Mouse (Mus musculus) heart, embryonic 16.5 days (tissue): ENCODE measurements around the gene Afap1. TPM values are rescaled to one million over a fixed set of nuclear protein-coding genes. Genes with fewer than 3 reads are reported as not detected.

ENCODE experiments used
- ATAC-seq: fragments of 200-750 bp; cut with Nextera tagmentation; replicated peaks from 2 replicates; pipeline ENCODE4 v1.8.0; 2017; ENCODE audit warnings: moderate number of reproducible peaks; ENCODE audit not compliant: insufficient read depth, low FRiP score; ENCODE audit errors: extremely low read depth
- H3K27ac ChIP-seq: fragments of 300-500 bp; sonication (generic); 2 replicates; pipeline ENCODE4 v1.5.1; 2014; ENCODE audit warnings: mild to moderate bottlenecking, low read length, control low read depth, moderate library complexity
- H3K27me3 ChIP-seq: fragments of 300-500 bp; sonication (generic); 2 replicates; pipeline ENCODE4 v1.6.1; 2014; ENCODE audit warnings: low read length, mixed read lengths; ENCODE audit not compliant: control insufficient read depth, insufficient read depth
- H3K36me3 ChIP-seq: fragments of 300-500 bp; sonication (generic); 2 replicates; pipeline ENCODE4 v1.6.1; 2014; ENCODE audit not compliant: control insufficient read depth, insufficient read depth
- H3K4me1 ChIP-seq: fragments of 300-500 bp; sonication (generic); 2 replicates; pipeline ENCODE4 v1.6.1; 2014; ENCODE audit warnings: low read length, mixed read lengths; ENCODE audit not compliant: control insufficient read depth, insufficient read depth
- H3K4me2 ChIP-seq: fragments of 300-500 bp; sonication (generic); 2 replicates; pipeline ENCODE4 v1.6.1; 2014; ENCODE audit warnings: low read depth, mild to moderate bottlenecking, control low read depth, low read length
- H3K4me3 ChIP-seq: fragments of 300-500 bp; sonication (generic); 2 replicates; pipeline ENCODE4 v1.5.1; 2014; ENCODE audit warnings: mild to moderate bottlenecking, control low read depth, low read length
- H3K9ac ChIP-seq: fragments of 300-500 bp; sonication (generic); 2 replicates; pipeline ENCODE4 v1.6.1; 2014; ENCODE audit warnings: low read length, control low read depth
- H3K9me3 ChIP-seq: fragments of 300-500 bp; sonication (generic); replicated peaks from 2 replicates; pipeline ENCODE4 v1.6.1; 2016; ENCODE audit warnings: low read length; ENCODE audit not compliant: control insufficient read depth
- WGBS: fragments of 180-500 bp; shearing (Covaris S2); extraction: QIAGEN DNeasy Blood & Tissue Kit; methylation state at CpG from one replicate; pipeline ENCODE4 v1.1.7; 2014; 5-methylcytosine and 5-hydroxymethylcytosine counted together
- polyA plus RNA-seq: library from polyadenylated mRNA; unstranded; fragments of >200 nt; fragmentation: Nextera tagmentation; extraction: Ambion mirVana; gene quantifications from 2 replicates; pipeline ENCODE4 v1.2.1, GENCODE M21; 2015

Gene Afap1
- polyA plus RNA-seq, 1 experiment from 2014 or later: 24.5 TPM

GRCm38 (mm10) chr5:36009405-36009804 lies 116.3 kb downstream of the Afap1 start:
- no peaks in the 10 kb centered on the region for H3K36me3 ChIP-seq

DNA sequence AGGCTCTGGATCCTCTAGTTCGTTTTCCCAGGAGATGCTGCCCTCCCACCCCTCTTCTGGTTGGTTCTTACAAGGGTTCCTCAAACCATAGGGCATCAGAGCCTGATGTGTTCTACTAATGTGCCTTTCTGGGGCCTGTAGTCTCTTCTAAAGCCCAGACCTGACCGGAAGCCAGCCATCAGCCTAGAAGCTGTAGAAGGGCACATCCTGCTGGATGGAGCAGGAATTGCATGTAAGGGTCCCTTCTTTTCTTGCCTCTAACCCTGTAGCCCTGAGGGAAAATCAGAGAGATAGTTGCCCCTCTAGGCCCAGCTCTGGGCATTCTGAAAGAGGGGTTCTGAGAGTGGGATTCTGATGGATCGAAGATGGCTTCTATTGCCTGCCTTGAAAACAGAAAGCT lies 125.2 kb downstream of the Afap1 start:
- no peak overlapping the region for H3K27ac ChIP-seq
- WGBS: 76% methylated on average over 3 of the region's 3 CpGs
- H3K4me3 ChIP-seq: no peak overlapping the region
- no peak for ATAC-seq
- no peaks in the 10 kb centered on the region for H3K27me3 ChIP-seq
- H3K4me2 ChIP-seq: no peak overlapping the region
- H3K4me1 ChIP-seq: no peaks in the 10 kb centered on the region
- H3K9ac ChIP-seq: no peak overlapping the region
- H3K9me3 ChIP-seq: no peaks in the 10 kb centered on the region
- H3K36me3 ChIP-seq: peaks cover 3% of the 10 kb centered on the region; the same call in 1 of the 2 replicates

More at GRCm38 (mm10) chr5:36009405-36009804, 116.3 kb downstream of the Afap1 start:
- 80% methylated on average over 4 of the region's 4 CpGs for WGBS
- no peak for ATAC-seq
- Histone ChIP-seq H3K9me3 (no peaks in the 10 kb centered on the region), H3K9ac (no peak overlapping the region), H3K27ac (no peak overlapping the region), H3K4me1 (peaks cover 4% of the 10 kb centered on the region), H3K4me3 (no peak overlapping the region), H3K27me3 (no peaks in the 10 kb centered on the region), H3K4me2 (no peak overlapping the region)

- 69% methylated on average over 3 of the region's 3 CpGs for WGBS
- Histone ChIP-seq H3K4me2 (no peak overlapping the region), H3K36me3 (peaks cover 3% of the 10 kb centered on the region; the same call in 1 of the 2 replicates), H3K9me3 (no peaks in the 10 kb centered on the region), H3K27ac (no peak overlapping the region), H3K4me3 (no peak overlapping the region), H3K9ac (no peak overlapping the region), H3K4me1 (no peaks in the 10 kb centered on the region), H3K27me3 (no peaks in the 10 kb centered on the region)
- no peak for ATAC-seq
Measured at GRCm38 (mm10) chr5:36021091-36021490, 128.0 kb downstream of the Afap1 start.

GRCm38 (mm10) chr5:36022361-36022760 lies 129.2 kb downstream of the Afap1 start:
- no peak for ATAC-seq
- Histone ChIP-seq H3K27me3 (no peaks in the 10 kb centered on the region), H3K9ac (no peak overlapping the region), H3K4me2 (no peak overlapping the region), H3K27ac (no peak overlapping the region), H3K9me3 (no peaks in the 10 kb centered on the region), H3K4me1 (no peaks in the 10 kb centered on the region), H3K36me3 (peaks cover 3% of the 10 kb centered on the region; the same call in 1 of the 2 replicates), H3K4me3 (no peak overlapping the region)
- WGBS: 93% methylated on average over 1 of the region's 1 CpGs

DNA sequence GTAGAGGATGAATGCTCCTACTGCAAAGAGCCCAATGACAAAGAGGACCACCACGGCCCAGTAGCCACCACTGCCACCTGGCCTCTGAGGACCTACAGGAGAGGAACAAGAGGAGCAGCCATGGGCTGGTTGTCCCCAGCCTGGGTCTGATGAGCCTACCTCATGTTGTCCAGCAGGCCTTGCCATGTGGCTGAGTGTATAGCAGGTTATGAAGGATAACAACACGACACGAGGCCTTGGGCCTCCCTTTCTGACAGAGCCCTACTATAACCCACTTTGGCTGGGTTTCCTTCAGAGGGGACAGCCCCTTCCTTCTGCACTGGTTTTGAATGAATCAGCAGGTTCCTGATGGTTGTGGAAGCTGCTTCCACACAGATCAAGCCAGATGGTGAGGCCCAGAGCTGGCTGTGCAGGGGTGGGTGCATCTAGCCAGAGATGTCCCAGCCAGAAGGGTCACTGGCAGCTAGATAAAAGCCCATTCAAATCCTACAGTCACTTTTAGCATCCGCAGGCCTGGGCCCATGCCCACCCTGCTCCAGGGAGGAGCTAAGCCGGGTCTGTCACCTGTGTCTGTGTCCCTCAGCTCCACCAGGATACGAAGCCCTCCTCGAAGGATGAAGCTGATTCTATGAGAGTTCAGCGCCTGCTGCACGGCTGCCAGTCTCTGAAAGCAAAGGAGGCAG lies 131.0 kb downstream of the Afap1 start:
- H3K27me3 ChIP-seq: no peaks in the 10 kb centered on the region
- H3K36me3 ChIP-seq: no peaks in the 10 kb centered on the region
- no peak overlapping the region for H3K9ac ChIP-seq
- no peak overlapping the region for H3K4me3 ChIP-seq
- 85% methylated on average over 9 of the region's 9 CpGs for WGBS
- no peak overlapping the region for H3K27ac ChIP-seq
- H3K4me1 ChIP-seq: no peaks in the 10 kb centered on the region
- no peaks in the 10 kb centered on the region for H3K9me3 ChIP-seq
- H3K4me2 ChIP-seq: no peak overlapping the region
- no peak for ATAC-seq

GRCm38 (mm10) chr5:36025076-36025475 lies 132.0 kb downstream of the Afap1 start:
- H3K9me3 ChIP-seq: no peaks in the 10 kb centered on the region
- H3K27me3 ChIP-seq: no peaks in the 10 kb centered on the region
- no peaks in the 10 kb centered on the region for H3K4me1 ChIP-seq
- no peak overlapping the region for H3K4me3 ChIP-seq
- ATAC-seq: no peak
- no peaks in the 10 kb centered on the region for H3K36me3 ChIP-seq
- no peak overlapping the region for H3K27ac ChIP-seq
- WGBS: 76% methylated on average over 4 of the region's 4 CpGs
- no peak overlapping the region for H3K9ac ChIP-seq
- no peak overlapping the region for H3K4me2 ChIP-seq

- ATAC-seq: no peak
- H3K4me3 ChIP-seq: no peak overlapping the region
- no peaks in the 10 kb centered on the region for H3K4me1 ChIP-seq
Measured at GRCm38 (mm10) chr5:36033531-36034426, 140.7 kb downstream of the Afap1 start.

DNA sequence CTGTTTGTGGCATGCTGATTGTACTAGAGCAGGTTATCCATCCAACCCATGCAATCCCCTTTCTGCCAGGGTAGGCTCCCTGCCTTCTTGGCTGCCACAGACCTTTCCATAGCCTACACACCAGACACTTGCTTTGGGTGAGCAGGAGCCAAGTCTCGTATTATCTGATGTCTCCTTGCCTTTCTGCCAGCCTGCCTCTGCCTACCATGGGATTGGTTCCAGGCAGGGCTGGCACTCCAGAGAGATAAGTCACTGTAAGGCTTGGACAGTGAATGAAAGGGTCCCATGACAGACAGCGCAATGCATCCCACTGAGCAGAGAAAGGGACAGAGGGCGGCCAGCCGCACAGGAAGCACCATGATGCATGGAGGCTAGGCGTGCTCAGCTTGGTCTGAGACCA lies 146.5 kb downstream of the Afap1 start:
- Histone ChIP-seq H3K27me3 (no peaks in the 10 kb centered on the region), H3K4me3 (no peak overlapping the region), H3K4me1 (peaks cover 20% of the 10 kb centered on the region), H3K27ac (no peak overlapping the region), H3K9me3 (no peaks in the 10 kb centered on the region), H3K36me3 (0 out of 2 replicates have a peak, but pooled peaks cover 3% of the 10 kb centered on the region), H3K9ac (no peak overlapping the region), H3K4me2 (no peak overlapping the region)
- no peak for ATAC-seq
- WGBS: 76% methylated on average over 5 of the region's 5 CpGs

More at GRCm38 (mm10) chr5:36033531-36034426, 140.7 kb downstream of the Afap1 start:
- H3K36me3 ChIP-seq: 0 out of 2 replicates have a peak, but pooled peaks cover 3% of the 10 kb centered on the region
- H3K9me3 ChIP-seq: 0 out of 2 replicates have a peak, but pooled peaks cover 2% of the 10 kb centered on the region
- no peak overlapping the region for H3K27ac ChIP-seq
- no peak overlapping the region for H3K9ac ChIP-seq
- WGBS: 44% methylated on average over 8 of the region's 8 CpGs
- H3K27me3 ChIP-seq: no peaks in the 10 kb centered on the region
- H3K4me2 ChIP-seq: no peak overlapping the region
